Mouse (Mus musculus) lung, postnatal 36 days (tissue): ENCODE data around the gene Col6a6.

Experiments
- DNase-seq: peaks from one replicate; pipeline ENCODE4 v3.0.0; 2022; ENCODE audit warnings: mixed read lengths

Gene Col6a6

GRCm38 (mm10) chr9:105734651-105735050 is 93.3 kb downstream of the Col6a6 start:
- DNase-seq = no peak

DNA sequence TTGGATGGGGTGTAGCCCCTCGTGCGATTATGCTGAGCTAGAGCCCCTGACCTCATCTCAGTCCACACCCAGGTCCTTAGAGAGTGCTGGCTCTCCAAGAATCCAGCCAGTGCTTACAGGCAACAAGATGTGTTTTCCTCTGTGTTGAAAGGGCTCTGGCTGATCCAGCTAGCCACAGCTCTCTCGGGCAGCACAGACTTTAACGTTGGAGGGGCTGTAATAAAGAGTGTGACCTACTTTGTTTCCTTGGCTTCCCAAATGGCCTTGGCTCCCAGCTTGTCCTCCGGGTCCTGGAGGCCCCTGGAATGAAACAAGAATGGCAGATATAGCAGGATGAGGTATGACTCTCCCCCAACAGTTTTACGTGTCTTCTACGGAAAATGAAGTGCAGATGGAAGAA is 96.0 kb downstream of the Col6a6 start:
- no peak for DNase-seq

- DNase-seq = no peak
Measured at GRCm38 (mm10) chr9:105720430-105720829, 107.5 kb downstream of the Col6a6 start.

GRCm38 (mm10) chr9:105719851-105720395 is 108.0 kb downstream of the Col6a6 start:
- no peak for DNase-seq

- DNase-seq = no peak
Measured at GRCm38 (mm10) chr9:105719367-105719766, 108.6 kb downstream of the Col6a6 start.

DNA sequence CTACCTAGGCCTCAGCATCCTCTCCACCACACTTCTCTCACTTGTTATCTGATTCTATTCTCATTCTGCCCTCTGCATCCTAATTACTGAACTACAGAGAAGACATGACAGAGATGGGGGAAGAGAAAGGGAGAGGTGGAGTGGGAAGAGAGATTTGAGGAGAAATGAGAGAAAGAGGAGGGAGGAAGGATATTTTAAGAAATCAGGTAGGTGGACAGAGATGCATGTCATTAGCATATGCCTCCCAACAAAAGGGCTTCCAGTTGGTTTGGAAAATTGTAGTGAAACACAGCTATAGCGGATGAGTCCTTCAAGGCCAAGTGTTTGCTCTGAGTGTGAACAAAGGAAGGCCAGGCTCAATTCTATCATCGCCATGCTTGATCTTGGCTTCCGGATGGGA is 115.9 kb downstream of the Col6a6 start:
- DNase-seq = no peak

- DNase-seq = no peak
Measured at GRCm38 (mm10) chr9:105705011-105705410, 122.9 kb downstream of the Col6a6 start.

GRCm38 (mm10) chr9:105704226-105704932 is 123.6 kb downstream of the Col6a6 start:
- no peak for DNase-seq

DNA sequence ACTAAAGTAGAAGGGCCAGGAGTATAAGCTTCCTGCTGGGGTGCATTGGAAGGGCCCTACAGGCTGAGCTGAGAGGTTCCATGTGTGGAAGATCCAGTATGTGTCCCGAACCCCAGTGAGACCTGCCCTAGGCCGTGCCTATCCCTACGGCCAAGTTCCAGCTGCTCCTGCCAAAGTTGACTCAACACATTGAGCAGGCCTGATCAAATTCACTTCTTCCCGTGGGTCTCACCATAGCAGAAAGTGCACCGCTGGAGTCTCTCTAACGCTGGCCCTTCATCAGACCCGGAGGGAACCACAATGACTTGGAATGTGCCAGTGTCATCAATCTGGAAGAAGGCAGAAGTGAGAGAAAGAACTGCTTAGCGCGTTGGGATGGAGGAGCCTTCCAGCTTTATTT is 126.0 kb downstream of the Col6a6 start:
- no peak for DNase-seq

DNA sequence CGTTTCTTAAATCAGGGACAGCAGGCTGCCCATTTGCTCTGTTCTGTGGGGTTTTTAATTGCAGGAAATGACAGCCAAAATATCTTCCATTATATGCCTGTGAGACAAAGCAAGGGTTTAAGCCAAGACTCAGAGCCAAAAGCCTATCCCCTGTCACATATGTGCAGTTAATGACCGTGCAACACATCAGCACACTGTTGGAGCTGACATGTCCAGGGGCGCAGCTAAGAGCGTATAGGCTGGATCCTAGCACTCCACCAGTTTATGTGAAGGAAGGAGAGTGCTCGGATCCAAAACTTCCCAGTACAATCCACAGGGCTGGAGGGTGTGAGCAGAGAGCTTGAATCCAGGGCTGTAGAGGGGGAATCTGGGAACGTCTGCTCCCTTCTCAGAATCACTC is 127.3 kb downstream of the Col6a6 start:
- no peak for DNase-seq

DNA sequence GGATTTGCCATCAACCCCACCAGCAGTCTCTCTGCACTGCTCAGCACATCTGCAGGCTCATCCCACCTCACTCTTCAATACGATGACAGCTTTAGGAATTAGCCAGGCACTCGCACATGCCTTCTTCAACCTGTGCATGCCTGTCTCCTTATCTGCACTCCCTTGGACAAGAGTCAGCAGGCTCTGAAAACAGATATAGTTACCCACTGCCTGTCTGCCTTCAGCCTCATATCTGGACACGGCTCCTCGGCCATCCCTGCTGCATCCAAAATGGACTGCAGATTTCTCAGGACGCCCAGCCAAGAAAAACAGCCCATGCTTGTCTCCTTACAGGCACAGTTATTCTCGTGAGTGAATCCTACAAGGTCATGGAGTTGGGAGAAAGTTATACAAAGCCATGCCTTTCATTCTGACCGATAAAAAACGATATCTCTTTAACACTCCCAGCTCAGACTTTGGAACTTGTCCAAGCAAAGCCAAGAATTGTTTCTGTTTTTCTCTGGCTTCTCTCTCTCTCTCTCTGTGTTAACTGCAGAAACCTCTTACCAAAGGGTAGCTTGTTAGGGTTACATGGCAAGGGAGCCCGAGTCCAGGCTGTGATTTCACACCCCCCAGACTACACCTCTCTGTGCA is 130.1 kb downstream of the Col6a6 start:
- peak; percentile 59 for DNase-seq

DNA sequence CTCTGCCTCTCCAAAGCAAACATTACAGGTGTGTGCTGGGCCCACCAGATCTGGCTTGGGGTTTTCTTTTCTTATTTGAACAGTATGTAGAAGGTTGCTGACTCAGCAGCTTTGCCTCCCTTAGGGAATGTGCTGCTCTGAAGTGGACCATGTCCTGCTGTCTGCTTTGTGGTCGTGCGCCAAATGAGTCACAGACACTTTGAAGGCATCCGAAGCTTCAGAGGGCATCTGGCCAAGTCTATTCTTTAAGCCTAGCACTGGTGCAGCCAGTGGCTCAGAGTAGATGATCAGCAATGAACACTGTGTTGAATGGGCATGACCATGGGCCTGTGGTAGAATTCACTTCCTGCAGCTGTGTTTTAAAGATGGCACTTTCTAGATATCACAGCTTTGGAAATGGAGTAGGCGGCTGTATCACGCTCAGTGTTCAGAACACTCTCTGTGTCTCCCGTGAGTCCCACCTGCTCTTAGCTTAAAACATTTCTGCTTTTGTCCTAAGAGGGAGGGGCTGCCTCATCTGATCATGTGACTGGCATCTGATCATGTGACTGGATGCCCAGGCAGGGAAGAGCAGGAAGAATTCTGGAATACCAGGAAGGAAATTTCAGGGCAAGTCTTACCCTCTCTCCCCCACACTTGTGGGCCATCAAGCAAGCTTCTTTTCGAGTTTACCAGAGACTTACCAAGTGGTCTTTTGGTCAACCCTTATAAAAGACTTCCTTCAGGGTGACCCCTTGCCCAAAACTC is 131.0 kb downstream of the Col6a6 start:
- DNase-seq = no peak

DNA sequence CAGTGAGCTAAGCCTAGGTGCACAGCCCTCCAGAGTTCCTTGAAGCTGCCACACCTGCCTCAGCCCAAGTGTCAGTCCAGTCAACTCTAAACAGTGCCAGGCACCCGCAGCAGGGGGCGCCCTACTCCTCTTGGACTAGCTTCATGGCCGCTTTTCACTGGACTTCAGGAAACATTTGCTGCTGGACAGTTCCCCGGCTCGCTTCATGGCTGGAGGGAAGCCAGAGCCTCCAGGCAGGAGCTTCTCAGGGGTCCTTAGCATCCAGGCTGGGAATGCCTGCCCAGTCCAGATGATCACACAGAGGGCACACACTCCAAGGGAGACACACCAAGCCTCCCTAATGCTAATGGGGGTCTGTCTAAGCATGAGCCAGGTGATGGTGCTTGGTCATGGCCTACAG is 134.1 kb downstream of the Col6a6 start:
- peak; percentile 92 for DNase-seq

- DNase-seq = no peak
Measured at GRCm38 (mm10) chr9:105693056-105693455, 134.9 kb downstream of the Col6a6 start.

- no peak for DNase-seq
Measured at GRCm38 (mm10) chr9:105692472-105692871, 135.5 kb downstream of the Col6a6 start.

DNA sequence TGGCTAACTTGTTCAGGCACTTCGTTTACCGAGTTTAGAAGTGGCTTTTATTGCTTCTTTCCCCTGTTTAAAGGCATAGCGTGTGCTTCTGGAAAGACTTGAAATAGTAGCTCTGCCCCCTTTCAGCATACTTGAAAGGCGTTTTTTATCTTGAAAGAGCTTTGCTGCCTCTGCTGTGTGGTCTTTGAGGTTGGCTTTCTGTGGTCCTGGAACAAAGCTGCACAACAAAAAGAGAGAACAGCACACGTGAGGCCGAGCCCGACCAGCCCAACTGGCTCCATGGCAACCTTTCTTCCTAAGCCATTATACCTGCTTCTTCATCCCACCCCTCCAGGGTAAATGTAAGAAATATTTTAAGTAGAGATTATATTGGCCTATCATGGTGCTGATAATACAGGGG is 138.5 kb downstream of the Col6a6 start:
- DNase-seq = no peak

GRCm38 (mm10) chr9:105684549-105685165 is 143.3 kb downstream of the Col6a6 start:
- no peak for DNase-seq

DNA sequence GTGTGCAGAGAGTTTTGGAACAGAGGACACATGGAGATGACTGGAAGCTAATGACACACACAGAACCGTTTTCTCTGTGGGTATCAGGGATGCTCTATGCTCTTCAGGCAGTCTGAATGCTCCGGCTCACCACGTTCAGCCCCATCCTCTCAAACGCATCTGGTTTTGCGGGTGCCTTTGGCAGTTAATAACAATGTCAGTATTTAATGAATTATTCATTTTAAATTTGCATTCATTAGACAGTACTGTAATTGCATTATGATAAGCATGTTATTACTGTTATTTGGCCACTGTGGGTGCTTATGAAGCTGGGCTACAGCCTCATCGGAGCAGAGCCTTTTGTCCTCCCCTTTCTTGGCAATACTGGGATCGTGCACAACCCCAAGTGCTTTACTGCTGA is 146.6 kb downstream of the Col6a6 start:
- no peak for DNase-seq

GRCm38 (mm10) chr9:105675941-105676340 is 152.0 kb downstream of the Col6a6 start:
- DNase-seq = no peak

DNA sequence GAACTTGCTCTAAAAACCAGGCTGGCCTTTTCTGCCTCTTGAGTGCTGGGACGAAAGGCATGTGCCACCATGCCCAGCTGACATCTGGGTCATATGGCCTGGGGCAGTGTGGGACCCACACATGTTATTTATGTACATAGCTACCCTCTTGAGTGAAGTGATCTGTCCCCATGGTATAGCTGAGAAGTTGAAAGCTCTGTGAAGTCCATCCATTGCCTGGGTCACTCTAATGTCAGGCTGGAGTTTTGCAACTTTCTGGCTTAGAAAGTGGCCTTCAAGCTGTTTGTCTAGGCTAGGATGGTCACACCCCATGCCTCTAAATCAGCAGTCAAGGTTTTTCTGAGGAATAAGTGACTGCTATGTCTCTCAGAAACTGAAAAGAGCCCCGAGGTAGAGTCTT is 155.9 kb downstream of the Col6a6 start:
- no peak for DNase-seq

DNA sequence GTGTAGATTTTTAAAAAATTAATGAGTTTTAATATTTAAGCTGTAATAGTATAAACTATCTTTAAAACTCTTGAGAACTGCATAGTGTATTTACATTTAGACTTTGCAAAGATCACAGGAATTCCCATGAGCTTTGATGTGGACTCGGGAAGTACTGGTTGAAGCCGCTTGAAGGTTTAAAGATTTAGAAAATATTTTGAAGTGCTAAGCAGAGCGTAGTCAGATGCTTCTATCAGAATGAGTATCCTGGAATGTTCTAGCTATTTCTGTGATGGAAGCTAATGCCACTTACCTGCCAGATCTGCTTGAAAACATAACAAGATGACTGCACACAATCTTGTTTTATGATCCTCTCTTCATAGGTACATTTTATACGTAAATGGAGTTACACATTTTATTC is 157.0 kb downstream of the Col6a6 start:
- no peak for DNase-seq

DNA sequence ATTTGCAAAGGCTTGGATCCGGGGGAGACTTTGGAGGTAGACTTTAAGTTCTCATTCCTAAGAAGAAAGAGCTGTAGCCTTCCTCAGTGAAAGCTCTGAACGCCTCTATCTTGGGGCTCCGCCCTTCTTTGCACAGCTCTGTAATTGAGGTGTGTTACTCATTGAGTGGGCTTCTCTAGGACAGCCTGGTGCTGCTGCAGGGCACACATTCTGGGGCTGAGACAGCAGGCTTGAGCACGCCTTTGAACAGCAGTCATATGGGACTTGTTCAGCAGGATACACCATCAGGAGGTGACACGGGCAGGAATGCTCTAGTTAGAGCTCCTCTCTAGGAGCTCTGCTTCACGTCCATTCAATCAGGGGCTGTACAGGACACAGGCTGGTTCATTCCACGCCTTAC is 162.7 kb downstream of the Col6a6 start:
- no peak for DNase-seq

DNA sequence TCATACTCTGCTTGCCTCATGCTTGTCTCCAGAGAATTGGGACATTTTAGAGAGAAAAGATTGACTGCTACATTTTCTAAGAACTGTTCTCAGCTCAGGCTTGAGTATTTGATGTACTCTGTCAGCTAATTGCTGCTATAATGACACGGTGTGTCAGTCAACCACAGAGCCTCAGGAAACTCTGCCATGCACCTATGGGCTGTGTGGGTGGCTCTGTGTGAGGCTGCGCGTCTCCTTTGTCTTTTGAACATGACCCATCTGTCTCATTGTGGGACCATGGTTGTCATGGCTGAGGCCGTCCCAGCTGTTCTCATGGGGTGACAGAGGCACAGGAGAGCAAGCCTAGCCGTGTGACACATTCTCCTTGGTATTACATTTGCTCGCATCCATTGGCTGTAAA is 168.1 kb downstream of the Col6a6 start:
- DNase-seq = no peak
